Mouse (Mus musculus) midbrain, postnatal 0 days (tissue): ENCODE data around the gene Umad1. TPM values are rescaled to one million over a fixed set of nuclear protein-coding genes. Genes with fewer than 3 reads are reported as not detected.

Source experiments
- ATAC-seq: fragments of 200-750 bp; cut with Nextera tagmentation; 2 replicates; pipeline ENCODE4 v1.8.0; 2017; ENCODE audit warnings: moderate number of reproducible peaks, mild to moderate bottlenecking, moderate TSS enrichment, moderate library complexity; ENCODE audit not compliant: low FRiP score
- DNase-seq: peaks from one replicate; pipeline ENCODE4 v3.0.0-alpha.2; 2015; ENCODE audit warnings: low spot score
- H3K27ac ChIP-seq: fragments of 300-500 bp; sonication (generic); 2 replicates; pipeline ENCODE4 v1.5.1; 2014; ENCODE audit warnings: low read depth, mild to moderate bottlenecking, low read length, mixed read lengths
- H3K27me3 ChIP-seq: fragments of 300-500 bp; sonication (generic); 2 replicates; pipeline ENCODE4 v1.6.1; 2014; ENCODE audit warnings: low read length, control low read depth, mixed read lengths; ENCODE audit not compliant: insufficient read depth
- H3K36me3 ChIP-seq: fragments of 300-500 bp; sonication (generic); 2 replicates; pipeline ENCODE4 v1.6.1; 2014; ENCODE audit warnings: low read length, control low read depth, mixed read lengths; ENCODE audit not compliant: insufficient read depth
- H3K4me1 ChIP-seq: fragments of 300-500 bp; sonication (generic); 2 replicates; pipeline ENCODE4 v1.6.1; 2014; ENCODE audit warnings: mild to moderate bottlenecking, control low read depth, antibody characterized with exemption, low read length, mixed read lengths; ENCODE audit not compliant: insufficient read depth
- H3K4me2 ChIP-seq: fragments of 300-500 bp; sonication (generic); 2 replicates; pipeline ENCODE4 v1.6.1; 2014; ENCODE audit warnings: low read depth, mild to moderate bottlenecking, low read length, mixed read lengths; ENCODE audit not compliant: poor library complexity, severe bottlenecking
- H3K4me3 ChIP-seq: fragments of 300-500 bp; sonication (generic); 2 replicates; pipeline ENCODE4 v1.5.1; 2014; ENCODE audit warnings: low read depth, mild to moderate bottlenecking, low read length, moderate library complexity
- H3K9ac ChIP-seq: fragments of 300-500 bp; sonication (generic); replicated peaks from 2 replicates; pipeline ENCODE4 v1.6.1; 2014; ENCODE audit warnings: mild to moderate bottlenecking, low read length, moderate library complexity, mixed read lengths; ENCODE audit not compliant: poor library complexity, severe bottlenecking
- H3K9me3 ChIP-seq: fragments of 300-500 bp; sonication (generic); 2 replicates; pipeline ENCODE4 v1.6.1; 2016; ENCODE audit warnings: low read length, control low read depth
- CTCF ChIP-seq: IDR thresholded peaks from 2 replicates; pipeline ENCODE4 v1.5.1; 2016; ENCODE audit warnings: antibody characterized with exemption, mild to moderate bottlenecking
- WGBS: fragments of 180-500 bp; shearing (Covaris S2); extraction: QIAGEN DNeasy Blood & Tissue Kit; methylation state at CpG from one replicate; pipeline ENCODE4 v1.1.7; 2014; 5-methylcytosine and 5-hydroxymethylcytosine counted together
- polyA plus RNA-seq: library from polyadenylated mRNA; unstranded; fragments of >200 nt; fragmentation: Nextera tagmentation; extraction: Ambion mirVana; gene quantifications from 2 replicates; pipeline ENCODE4 v1.2.1, GENCODE M21; 2015
- total RNA-seq: library from RNA; depleted of rRNA; stranded (reverse); fragments of >200 nt; gene quantifications from 2 replicates; pipeline ENCODE4 v1.2.3, GENCODE M21; 2014

Umad1 gene
- total and polyA plus RNA-seq, 2 experiments from 2014 or later = 25.4 to 70.2 TPM

GRCm38 (mm10) chr6:8409865-8410264 lies 150.8 kb downstream of the Umad1 start:
- H3K9ac ChIP-seq = no peak overlapping the region
- H3K4me3 ChIP-seq = no peak overlapping the region
- no peak for ATAC-seq
- no peaks in the 10 kb centered on the region for H3K27me3 ChIP-seq
- H3K4me1 ChIP-seq = no peaks in the 10 kb centered on the region
- H3K9me3 ChIP-seq = no peaks in the 10 kb centered on the region
- no peak overlapping the region for H3K27ac ChIP-seq
- 79% methylated on average over 4 of the region's 4 CpGs for WGBS
- DNase-seq = no peak
- no peak for TF ChIP-seq CTCF
- H3K36me3 ChIP-seq = no peaks in the 10 kb centered on the region
- no peak overlapping the region for H3K4me2 ChIP-seq

- Histone ChIP-seq H3K9ac (no peak overlapping the region), H3K27me3 (no peaks in the 10 kb centered on the region), H3K36me3 (no peaks in the 10 kb centered on the region), H3K9me3 (no peaks in the 10 kb centered on the region), H3K4me3 (no peak overlapping the region), H3K27ac (0 out of 2 replicates have a peak overlapping the region, but pooled peaks have one; percentile 4), H3K4me2 (peak overlapping the region; percentile 20), H3K4me1 (no peaks in the 10 kb centered on the region)
- DNase-seq = peak; percentile 77
- 43% methylated on average over 10 of the region's 10 CpGs for WGBS
- peak; percentile 36 for ATAC-seq
- TF ChIP-seq CTCF = no peak
Measured at GRCm38 (mm10) chr6:8412845-8413598, 153.9 kb downstream of the Umad1 start.

GRCm38 (mm10) chr6:8414020-8414419 lies 154.9 kb downstream of the Umad1 start:
- ATAC-seq = peak; percentile 68; the same call in 1 of the 2 replicates
- Histone ChIP-seq H3K4me2 (peak overlapping the region; percentile 23), H3K9ac (no peak overlapping the region)

GRCm38 (mm10) chr6:8415823-8416222 lies 156.7 kb downstream of the Umad1 start:
- 67% methylated on average over 5 of the region's 5 CpGs for WGBS
- ATAC-seq (no peak), DNase-seq (no peak)

More at GRCm38 (mm10) chr6:8414020-8414419, 154.9 kb downstream of the Umad1 start:
- 48% methylated on average over 9 of the region's 9 CpGs for WGBS
- Histone ChIP-seq H3K27me3 (no peaks in the 10 kb centered on the region), H3K27ac (peak overlapping the region; percentile 4), H3K9me3 (no peaks in the 10 kb centered on the region), H3K4me1 (no peaks in the 10 kb centered on the region), H3K4me3 (peak overlapping the region; percentile 19), H3K36me3 (no peaks in the 10 kb centered on the region)
- DNase-seq = peak; percentile 46
- TF ChIP-seq CTCF = no peak

GRCm38 (mm10) chr6:8416802-8417569 lies 157.9 kb downstream of the Umad1 start:
- H3K27ac ChIP-seq = no peak overlapping the region
- ATAC-seq (no peak), DNase-seq (no peak)
- no peak overlapping the region for H3K4me3 ChIP-seq
- no peaks in the 10 kb centered on the region for H3K4me1 ChIP-seq
- no peaks in the 10 kb centered on the region for H3K27me3 ChIP-seq
- TF ChIP-seq CTCF = no peak
- H3K4me2 ChIP-seq = no peak overlapping the region
- 86% methylated on average over 8 of the region's 8 CpGs for WGBS
- H3K9me3 ChIP-seq = no peaks in the 10 kb centered on the region
- no peaks in the 10 kb centered on the region for H3K36me3 ChIP-seq
- H3K9ac ChIP-seq = no peak overlapping the region

More at GRCm38 (mm10) chr6:8415823-8416222, 156.7 kb downstream of the Umad1 start:
- no peaks in the 10 kb centered on the region for H3K4me1 ChIP-seq
- H3K9me3 ChIP-seq = no peaks in the 10 kb centered on the region
- H3K36me3 ChIP-seq = no peaks in the 10 kb centered on the region
- H3K4me2 ChIP-seq = no peak overlapping the region
- no peak for TF ChIP-seq CTCF
- H3K27ac ChIP-seq = no peak overlapping the region
- H3K9ac ChIP-seq = no peak overlapping the region
- no peaks in the 10 kb centered on the region for H3K27me3 ChIP-seq
- H3K4me3 ChIP-seq = no peak overlapping the region
